ENCODE assay signal across 10 mouse cellular contexts in genomic region chr5:151125985-151126607, GRCm38 (mm10).
DNase-seq lines count a peak whose midpoint lies in the region; ATAC-seq and TF ChIP-seq lines count a peak whose summit lies in the region.
"Had no signal": no experiment of that assay in that cellular context is flagged by ENCODE, and none has a peak within 500 bp of the region (broad histone marks: within the 10 kb centered on the region; RNA-seq: fewer than 3 reads in every experiment).

No protein-coding gene starts in this region.

- no peak overlapping the region for H3K9ac ChIP-seq in embryonic facial prominence, embryonic 15.5 days
- H3K9ac ChIP-seq in hindbrain, postnatal 0 days (replicated peaks; ENCODE audit: low read length) = no peak overlapping the region
- no peak overlapping the region for H3K9ac ChIP-seq in neural tube, embryonic 13.5 days
- no peak overlapping the region for H3K9ac ChIP-seq in liver, embryonic 12.5 days
- H3K9ac ChIP-seq: liver, postnatal 0 days had no signal

- H3K27ac ChIP-seq in embryonic facial prominence, embryonic 15.5 days (replicated peaks) = 0 out of 2 replicates have a peak overlapping the region, but pooled peaks have one; percentile 28
- no peak overlapping the region for H3K27ac ChIP-seq in hindbrain, postnatal 0 days
- H3K27ac ChIP-seq in neural tube, embryonic 13.5 days (replicated peaks) = peak overlapping the region; percentile 35
- H3K27ac ChIP-seq in liver, embryonic 12.5 days = no peak overlapping the region

- DNase-seq in kidney, postnatal 10 days = peak; percentile 39
- DNase-seq in kidney, postnatal 36 days = no peak
- peak; percentile 30 for DNase-seq in hindbrain, postnatal 0 days (ENCODE audit: low spot score)
- no peak for DNase-seq in left cerebral cortex, adult 18-20 months (ENCODE audit: low spot score in 2 of 2)
- DNase-seq: kidney, adult 2 months; liver, postnatal 0 days had no signal

- H3K36me3 ChIP-seq in embryonic facial prominence, embryonic 15.5 days = no peaks in the 10 kb centered on the region
- H3K36me3 ChIP-seq in hindbrain, postnatal 0 days (ENCODE audit: insufficient read depth, low read length) = no peaks in the 10 kb centered on the region
- H3K36me3 ChIP-seq in neural tube, embryonic 13.5 days = no peaks in the 10 kb centered on the region
- no peaks in the 10 kb centered on the region for H3K36me3 ChIP-seq in liver, embryonic 12.5 days

- H3K9me3 ChIP-seq in embryonic facial prominence, embryonic 15.5 days (replicated peaks) = no peaks in the 10 kb centered on the region
- no peaks in the 10 kb centered on the region for H3K9me3 ChIP-seq in hindbrain, postnatal 0 days (ENCODE audit: low read length)
- H3K9me3 ChIP-seq in neural tube, embryonic 13.5 days = no peaks in the 10 kb centered on the region
- no peaks in the 10 kb centered on the region for H3K9me3 ChIP-seq in liver, embryonic 12.5 days (replicated peaks)

- WGBS in embryonic facial prominence, embryonic 15.5 days = 32% methylated on average over 6 of the region's 6 CpGs
- WGBS in hindbrain, postnatal 0 days = 46% methylated on average over 6 of the region's 6 CpGs
- 42% methylated on average over 6 of the region's 6 CpGs for WGBS in neural tube, embryonic 13.5 days
- WGBS in liver, embryonic 12.5 days (ENCODE audit: insufficient replicate concordance) = 70% methylated on average over 6 of the region's 6 CpGs

- H3K4me1 ChIP-seq in embryonic facial prominence, embryonic 15.5 days = peaks cover 16% of the 10 kb centered on the region
- H3K4me1 ChIP-seq in hindbrain, postnatal 0 days (ENCODE audit: insufficient read depth, low read length) = no peaks in the 10 kb centered on the region
- peaks cover 21% of the 10 kb centered on the region for H3K4me1 ChIP-seq in neural tube, embryonic 13.5 days (replicated peaks)
- 0 out of 2 replicates have a peak, but pooled peaks cover 9% of the 10 kb centered on the region for H3K4me1 ChIP-seq in liver, embryonic 12.5 days

- peak overlapping the region; percentile 38 for H3K4me2 ChIP-seq in embryonic facial prominence, embryonic 15.5 days (replicated peaks)
- peak overlapping the region; percentile 31 for H3K4me2 ChIP-seq in hindbrain, postnatal 0 days (ENCODE audit: low read depth, low read length)
- H3K4me2 ChIP-seq in neural tube, embryonic 13.5 days = peak overlapping the region; percentile 39
- H3K4me2 ChIP-seq in liver, embryonic 12.5 days = no peak overlapping the region

- no peak for TF ChIP-seq CTCF in hindbrain, postnatal 0 days (IDR thresholded peaks at IDR 0.05; ENCODE audit: low read depth)

- peak; percentile 34; the same call in 1 of the 2 replicates for ATAC-seq in embryonic facial prominence, embryonic 15.5 days (ENCODE audit: insufficient number of reproducible peaks, low FRiP score, low TSS enrichment, low read depth)
- no peak for ATAC-seq in hindbrain, postnatal 0 days
- ATAC-seq in neural tube, embryonic 13.5 days (ENCODE audit: low read depth) = peak; percentile 59
- ATAC-seq in liver, embryonic 12.5 days = no peak
- ATAC-seq: liver, postnatal 0 days; Patski had no signal

- no peaks in the 10 kb centered on the region for H3K27me3 ChIP-seq in embryonic facial prominence, embryonic 15.5 days
- H3K27me3 ChIP-seq in hindbrain, postnatal 0 days (ENCODE audit: insufficient read depth, low read length) = no peaks in the 10 kb centered on the region
- H3K27me3 ChIP-seq in neural tube, embryonic 13.5 days = no peaks in the 10 kb centered on the region
- no peaks in the 10 kb centered on the region for H3K27me3 ChIP-seq in liver, embryonic 12.5 days (replicated peaks)
- H3K27me3 ChIP-seq: Patski had no signal

- H3K4me3 ChIP-seq in embryonic facial prominence, embryonic 15.5 days (replicated peaks) = peak overlapping the region; percentile 23
- no peak overlapping the region for H3K4me3 ChIP-seq in hindbrain, postnatal 0 days (ENCODE audit: low read length)
- peak overlapping the region; percentile 11 for H3K4me3 ChIP-seq in neural tube, embryonic 13.5 days
- H3K4me3 ChIP-seq in liver, embryonic 12.5 days = no peak overlapping the region

Comparison
In these comparisons a context has a peak if more than half of its experiments do, and no peak if none do; other contexts are left out.
1. DNase-seq: peak in kidney, postnatal 10 days (single experiment) and hindbrain, postnatal 0 days (single experiment); none in kidney, postnatal 36 days (0 of 2) and left cerebral cortex, adult 18-20 months (0 of 2).
2. ATAC-seq: peak in embryonic facial prominence, embryonic 15.5 days (single experiment) and neural tube, embryonic 13.5 days (single experiment); none in hindbrain, postnatal 0 days (single experiment) and liver, embryonic 12.5 days (single experiment).
3. H3K27ac ChIP-seq: peak in embryonic facial prominence, embryonic 15.5 days (single experiment) and neural tube, embryonic 13.5 days (single experiment); none in hindbrain, postnatal 0 days (single experiment) and liver, embryonic 12.5 days (single experiment).
4. H3K4me3 ChIP-seq: peak in embryonic facial prominence, embryonic 15.5 days (single experiment) and neural tube, embryonic 13.5 days (single experiment); none in hindbrain, postnatal 0 days (single experiment) and liver, embryonic 12.5 days (single experiment).